Mouse (Mus musculus) heart, embryonic 14.5 days (tissue): ENCODE results near the gene Tmed3. TPM values are rescaled to one million over a fixed set of nuclear protein-coding genes. Genes with fewer than 3 reads are reported as not detected.

ENCODE experiments used
- ATAC-seq: fragments of 200-750 bp; cut with Nextera tagmentation; 2 replicates; pipeline ENCODE4 v1.8.0; 2017; ENCODE audit warnings: low read depth, moderate TSS enrichment; ENCODE audit not compliant: insufficient number of reproducible peaks, insufficient read depth, low FRiP score
- H3K27ac ChIP-seq, 2 experiments: fragments of 200-500 bp in 1 of 2; fragments of 300-500 bp in 1 of 2; sonication (generic) in 1 of 2; replicated peaks in 1 of 2; 2 replicates each; pipeline ENCODE4 v1.5.1; 2012 to 2014; ENCODE audit warnings: low read depth in 2 of 2, low read length in 2 of 2, control low read depth in 1 of 2, mild to moderate bottlenecking in 1 of 2, mixed read lengths in 1 of 2; ENCODE audit not compliant: control insufficient read depth in 1 of 2, insufficient read depth in 1 of 2
- H3K27me3 ChIP-seq: fragments of 300-500 bp; sonication (generic); 2 replicates; pipeline ENCODE4 v1.6.1; 2014; ENCODE audit warnings: mild to moderate bottlenecking, low read length, control low read depth; ENCODE audit not compliant: control insufficient read depth, insufficient read depth
- H3K36me3 ChIP-seq: fragments of 300-500 bp; sonication (generic); 2 replicates; pipeline ENCODE4 v1.6.1; 2014; ENCODE audit warnings: mild to moderate bottlenecking, control low read depth, low read length, mixed read lengths; ENCODE audit not compliant: control insufficient read depth, insufficient read depth
- H3K4me1 ChIP-seq, 2 experiments: fragments of 200-500 bp in 1 of 2; fragments of 300-500 bp in 1 of 2; sonication (generic) in 1 of 2; 2 replicates each; pipeline ENCODE4 v1.6.1; 2012 to 2014; ENCODE audit warnings: low read length in 2 of 2, control low read depth in 1 of 2, mixed read lengths in 1 of 2; ENCODE audit not compliant: control insufficient read depth in 2 of 2, insufficient read depth in 2 of 2
- H3K4me2 ChIP-seq: fragments of 300-500 bp; sonication (generic); 2 replicates; pipeline ENCODE4 v1.6.1; 2014; ENCODE audit warnings: mild to moderate bottlenecking, low read length
- H3K4me3 ChIP-seq, 2 experiments: fragments of 200-500 bp in 1 of 2; fragments of 300-500 bp in 1 of 2; sonication (generic) in 1 of 2; 2 replicates each; pipeline ENCODE4 v1.5.1; 2012 to 2014; ENCODE audit warnings: low read length in 2 of 2, mild to moderate bottlenecking in 2 of 2, control low read depth in 1 of 2, low read depth in 1 of 2, moderate library complexity in 1 of 2; ENCODE audit not compliant: control insufficient read depth in 1 of 2, insufficient read depth in 1 of 2
- H3K9ac ChIP-seq: fragments of 300-500 bp; sonication (generic); 2 replicates; pipeline ENCODE4 v1.6.1; 2014; ENCODE audit warnings: mild to moderate bottlenecking, low read length
- H3K9me3 ChIP-seq: fragments of 300-500 bp; sonication (generic); 2 replicates; pipeline ENCODE4 v1.6.1; 2016; ENCODE audit warnings: low read length, control low read depth; ENCODE audit not compliant: control insufficient read depth
- WGBS: fragments of 180-500 bp; shearing (Covaris S2); extraction: QIAGEN DNeasy Blood & Tissue Kit; methylation state at CpG from one replicate; pipeline ENCODE4 v1.1.7; 2014; 5-methylcytosine and 5-hydroxymethylcytosine counted together
- polyA plus RNA-seq: library from polyadenylated mRNA; unstranded; fragments of >200 nt; fragmentation: Nextera tagmentation; extraction: Ambion mirVana; gene quantifications from 2 replicates; pipeline ENCODE4 v1.2.1, GENCODE M21; 2014

Tmed3 gene
- polyA plus RNA-seq = 74.9 and 91.8 TPM in 2 replicates

GRCm38 (mm10) chr9:89704265-89705196 lies at the start of gene Tmed3:
Gene Tmed3, minus strand, starts transcription at chr9:89705068.
- Histone ChIP-seq H3K27me3 (no peaks in the 10 kb centered on the region), H3K4me2 (peak within 1 kb of the TSS; percentile 99), H3K4me3 (peak within 1 kb of the TSS; percentile 70 to 88), H3K27ac (peak within 1 kb of the TSS; percentile 61 to 87), H3K36me3 (peaks cover 32% of the 10 kb centered on the region), H3K9ac (peak within 1 kb of the TSS; percentile 78), H3K4me1 (peaks cover 5 to 7% of the 10 kb centered on the region in 2 experiments; a peak in 3 of 4 replicates), H3K9me3 (no peaks in the 10 kb centered on the region)
- ATAC-seq = peak; percentile 98
- WGBS = 1% methylated on average over 52 of the region's 52 CpGs

GRCm38 (mm10) chr9:89740041-89740440 lies 35.2 kb upstream of the Tmed3 start:
- no peaks in the 10 kb centered on the region for H3K36me3 ChIP-seq
- ATAC-seq = no peak
- H3K4me1 ChIP-seq = no peaks in the 10 kb centered on the region
- no peak overlapping the region for H3K9ac ChIP-seq
- no peak overlapping the region for H3K27ac ChIP-seq
- no peak overlapping the region for H3K4me2 ChIP-seq
- H3K27me3 ChIP-seq = peaks cover 10% of the 10 kb centered on the region
- H3K9me3 ChIP-seq = no peaks in the 10 kb centered on the region
- no peak overlapping the region for H3K4me3 ChIP-seq

- WGBS = 2% methylated on average over 8 of the region's 8 CpGs
- Histone ChIP-seq H3K4me3 (no peak within 1 kb of the TSS), H3K27ac (no peak within 1 kb of the TSS)
These were observed 33.4 kb upstream of the Tmed3 start, which contains the start of gene Ankrd34c for GRCm38 (mm10) chr9:89738295-89738694. Gene Ankrd34c, minus strand, starts transcription at chr9:89738475.

GRCm38 (mm10) chr9:89737888-89738287 lies 33.0 kb upstream of the Tmed3 start:
- 12% methylated on average over 6 of the region's 6 CpGs for WGBS
- H3K27me3 ChIP-seq = peaks cover 10% of the 10 kb centered on the region
- no peaks in the 10 kb centered on the region for H3K36me3 ChIP-seq
- H3K4me2 ChIP-seq = no peak overlapping the region
- no peak for ATAC-seq
- no peaks in the 10 kb centered on the region for H3K4me1 ChIP-seq
- H3K4me3 ChIP-seq = no peak overlapping the region
- no peaks in the 10 kb centered on the region for H3K9me3 ChIP-seq
- H3K27ac ChIP-seq = no peak overlapping the region
- no peak overlapping the region for H3K9ac ChIP-seq

More at GRCm38 (mm10) chr9:89738295-89738694, 33.4 kb upstream of the Tmed3 start, which contains the start of gene Ankrd34c:
- Histone ChIP-seq H3K27me3 (peaks cover 10% of the 10 kb centered on the region), H3K4me1 (no peaks in the 10 kb centered on the region), H3K9me3 (no peaks in the 10 kb centered on the region), H3K9ac (no peak within 1 kb of the TSS), H3K4me2 (no peak within 1 kb of the TSS), H3K36me3 (no peaks in the 10 kb centered on the region)
- ATAC-seq = no peak

GRCm38 (mm10) chr9:89736932-89737705 lies 32.3 kb upstream of the Tmed3 start:
- ATAC-seq = no peak
- no peaks in the 10 kb centered on the region for H3K4me1 ChIP-seq
- no peaks in the 10 kb centered on the region for H3K9me3 ChIP-seq
- H3K27me3 ChIP-seq = peaks cover 10% of the 10 kb centered on the region
- H3K27ac ChIP-seq = no peak overlapping the region
- H3K9ac ChIP-seq = no peak overlapping the region
- H3K4me3 ChIP-seq = no peak overlapping the region
- WGBS = 7% methylated on average over 20 of the region's 20 CpGs
- H3K36me3 ChIP-seq = no peaks in the 10 kb centered on the region
- H3K4me2 ChIP-seq = no peak overlapping the region

GRCm38 (mm10) chr9:89706906-89707305 lies 2.0 kb upstream of the Tmed3 start:
- no peak for ATAC-seq
- peaks cover 5 to 7% of the 10 kb centered on the region in 2 experiments; a peak in 3 of 4 replicates for H3K4me1 ChIP-seq
- no peak overlapping the region for H3K4me3 ChIP-seq
- no peaks in the 10 kb centered on the region for H3K9me3 ChIP-seq
- no peaks in the 10 kb centered on the region for H3K27me3 ChIP-seq
- H3K9ac ChIP-seq = no peak overlapping the region
- H3K27ac ChIP-seq = no peak overlapping the region
- 13% methylated on average over 4 of the region's 4 CpGs for WGBS
- H3K4me2 ChIP-seq = no peak overlapping the region
- peaks cover 8% of the 10 kb centered on the region; the same call in 1 of the 2 replicates for H3K36me3 ChIP-seq

- 11% methylated on average over 10 of the region's 10 CpGs for WGBS
- Histone ChIP-seq H3K9me3 (no peaks in the 10 kb centered on the region), H3K9ac (peak overlapping the region; percentile 78), H3K4me3 (peak overlapping the region; percentile 70 to 88), H3K4me1 (peaks cover 5 to 7% of the 10 kb centered on the region in 2 experiments; a peak in 3 of 4 replicates), H3K36me3 (peaks cover 25% of the 10 kb centered on the region), H3K27me3 (no peaks in the 10 kb centered on the region), H3K27ac (peak overlapping the region; percentile 61 to 87; a peak in 3 of 4 replicates), H3K4me2 (peak overlapping the region; percentile 99)
- ATAC-seq = 0 out of 2 replicates have a peak, but pooled peaks have one; percentile 3
These were observed 297 bp upstream of the Tmed3 start for GRCm38 (mm10) chr9:89705197-89705533.
